Mouse (Mus musculus): ENCODE data around the gene Usp54. TPM values are rescaled to one million over a fixed set of nuclear protein-coding genes. Genes with fewer than 3 reads are reported as not detected.
A peak's percentile ranks its signal among the peaks of the same experiment; 100 is the strongest.

The Usp54 gene
- polyA plus RNA-seq (2015; fragmentation: Nextera tagmentation; extraction: Ambion mirVana): 8.1 and 10.1 TPM in 2 replicates

DNA sequence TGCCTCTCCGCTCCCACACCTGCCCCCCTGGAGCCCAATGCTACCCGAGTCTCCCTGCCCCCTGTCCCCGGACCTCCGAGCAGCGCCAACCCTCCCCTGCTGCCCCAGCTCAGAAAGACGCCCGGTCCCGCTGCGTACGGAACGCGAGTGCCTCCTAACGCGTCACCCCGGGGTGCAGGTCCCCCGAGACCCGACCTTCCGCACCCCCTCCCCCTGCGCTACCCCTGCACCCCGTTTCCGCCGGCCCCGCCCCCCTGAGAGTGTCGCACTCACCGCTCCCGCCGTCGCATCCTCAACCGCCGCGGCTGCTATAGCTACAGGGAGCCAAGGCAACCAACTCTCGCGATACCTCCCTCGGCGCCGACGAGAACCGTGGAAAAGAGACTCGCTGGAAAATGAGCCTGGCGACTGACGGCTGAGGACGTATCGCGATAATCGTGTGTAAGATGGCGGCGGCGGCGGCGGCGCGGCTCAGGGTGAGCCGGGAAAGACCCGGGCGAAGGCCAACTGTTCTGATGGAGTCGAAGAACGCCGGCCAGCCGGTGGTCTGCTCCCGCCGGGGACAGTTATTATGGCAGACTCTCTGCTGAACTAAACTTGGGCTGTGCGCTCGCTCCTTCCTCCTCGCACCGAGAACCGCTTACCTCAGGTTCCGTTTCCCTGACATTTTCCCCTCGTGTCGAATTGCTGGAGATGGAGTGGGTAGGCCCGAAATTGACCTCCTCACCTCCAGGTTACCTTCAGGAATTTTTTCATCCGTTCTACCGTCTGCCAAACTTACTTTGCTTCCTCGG, at the start of gene Usp54:
Gene Usp54 (minus strand): TSS at position 420 of the 794 bp plus-strand sequence.
- H3K9ac ChIP-seq: peak within 1 kb of the TSS; percentile 86
- no peaks in the 10 kb centered on the region for H3K27me3 ChIP-seq
- WGBS: under 1% methylated on average over 73 of the region's 73 CpGs
- no peaks in the 10 kb centered on the region for H3K36me3 ChIP-seq (ENCODE audit: poor library complexity, severe bottlenecking)
- no peaks in the 10 kb centered on the region for H3K9me3 ChIP-seq (replicated peaks)
- H3K4me3 ChIP-seq: peak within 1 kb of the TSS; percentile 80
- peaks cover 17% of the 10 kb centered on the region for H3K4me1 ChIP-seq
- H3K4me2 ChIP-seq: peak within 1 kb of the TSS; percentile 84
- ATAC-seq: peak; percentile 97
- H3K27ac ChIP-seq: peak within 1 kb of the TSS; percentile 90

- no peak overlapping the region for H3K27ac ChIP-seq
- H3K9me3 ChIP-seq (replicated peaks): no peaks in the 10 kb centered on the region
- no peak overlapping the region for H3K9ac ChIP-seq
- peaks cover 99% of the 10 kb centered on the region for H3K36me3 ChIP-seq (ENCODE audit: poor library complexity, severe bottlenecking)
- H3K4me1 ChIP-seq: peaks cover under 1% of the 10 kb centered on the region; the same call in 1 of the 2 replicates
- no peak overlapping the region for H3K4me3 ChIP-seq
- ATAC-seq: no peak
- no peak overlapping the region for H3K4me2 ChIP-seq
- H3K27me3 ChIP-seq: no peaks in the 10 kb centered on the region
- WGBS: 93% methylated on average over 2 of the region's 2 CpGs
These were observed 48.1 kb upstream of the Usp54 start for GRCm38 (mm10) chr14:20689009-20689408.

GRCm38 (mm10) chr14:20686576-20686975, 45.7 kb upstream of the Usp54 start:
- no peaks in the 10 kb centered on the region for H3K9me3 ChIP-seq (replicated peaks)
- H3K9ac ChIP-seq: no peak overlapping the region
- WGBS: 95% methylated on average over 3 of the region's 3 CpGs
- peaks cover 99% of the 10 kb centered on the region for H3K36me3 ChIP-seq (ENCODE audit: poor library complexity, severe bottlenecking)
- no peaks in the 10 kb centered on the region for H3K27me3 ChIP-seq
- H3K27ac ChIP-seq: no peak overlapping the region
- H3K4me1 ChIP-seq: no peaks in the 10 kb centered on the region
- ATAC-seq: no peak
- H3K4me3 ChIP-seq: no peak overlapping the region
- no peak overlapping the region for H3K4me2 ChIP-seq

GRCm38 (mm10) chr14:20682498-20682897, 41.6 kb upstream of the Usp54 start:
- peaks cover 100% of the 10 kb centered on the region for H3K36me3 ChIP-seq (ENCODE audit: poor library complexity, severe bottlenecking)
- H3K4me3 ChIP-seq: no peak overlapping the region
- H3K4me1 ChIP-seq: no peaks in the 10 kb centered on the region
- no peaks in the 10 kb centered on the region for H3K9me3 ChIP-seq (replicated peaks)
- 78% methylated on average over 3 of the region's 3 CpGs for WGBS
- no peaks in the 10 kb centered on the region for H3K27me3 ChIP-seq
- no peak overlapping the region for H3K9ac ChIP-seq
- ATAC-seq: no peak
- no peak overlapping the region for H3K4me2 ChIP-seq
- no peak overlapping the region for H3K27ac ChIP-seq

- no peak overlapping the region for H3K9ac ChIP-seq
- no peak for ATAC-seq
- no peak overlapping the region for H3K27ac ChIP-seq
- H3K4me2 ChIP-seq: no peak overlapping the region
- no peaks in the 10 kb centered on the region for H3K27me3 ChIP-seq
- WGBS: 95% methylated on average over 2 of the region's 2 CpGs
- H3K9me3 ChIP-seq (replicated peaks): no peaks in the 10 kb centered on the region
- H3K4me3 ChIP-seq: no peak overlapping the region
- 0 out of 2 replicates have a peak, but pooled peaks cover 2% of the 10 kb centered on the region for H3K4me1 ChIP-seq
- H3K36me3 ChIP-seq (ENCODE audit: poor library complexity, severe bottlenecking): peaks cover 99% of the 10 kb centered on the region
These were observed 40.9 kb upstream of the Usp54 start for GRCm38 (mm10) chr14:20681742-20682141.

DNA sequence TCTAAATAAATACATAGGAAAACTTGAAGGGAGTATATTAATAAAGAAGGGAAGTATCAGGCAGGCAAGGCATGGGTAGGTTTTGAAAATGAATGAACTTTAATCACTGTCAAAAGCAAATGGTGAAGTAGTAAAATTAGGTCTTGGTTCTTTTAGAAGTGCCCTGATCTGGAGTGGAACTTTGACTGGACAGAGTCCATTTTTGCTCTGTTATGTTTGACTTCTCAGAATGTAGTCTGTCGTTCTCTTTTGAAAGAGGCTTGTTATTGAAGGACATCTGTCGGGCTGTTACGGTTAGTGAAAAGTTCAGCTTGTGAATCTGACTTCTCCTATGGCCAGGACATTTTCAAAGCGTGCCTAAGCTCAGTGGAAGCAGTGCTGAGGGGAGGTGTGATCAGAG, 37.0 kb upstream of the Usp54 start:
- no peak overlapping the region for H3K4me2 ChIP-seq
- peaks cover 25% of the 10 kb centered on the region for H3K4me1 ChIP-seq
- H3K36me3 ChIP-seq (ENCODE audit: poor library complexity, severe bottlenecking): peaks cover 71% of the 10 kb centered on the region
- no peaks in the 10 kb centered on the region for H3K27me3 ChIP-seq
- 91% methylated on average over 4 of the region's 4 CpGs for WGBS
- no peak overlapping the region for H3K9ac ChIP-seq
- no peak for ATAC-seq
- H3K27ac ChIP-seq: no peak overlapping the region
- no peak overlapping the region for H3K4me3 ChIP-seq
- H3K9me3 ChIP-seq (replicated peaks): no peaks in the 10 kb centered on the region; the same call in 1 of the 2 replicates

- ATAC-seq: peak; percentile 99
- H3K36me3 ChIP-seq (ENCODE audit: poor library complexity, severe bottlenecking): peaks cover 34% of the 10 kb centered on the region
- H3K4me1 ChIP-seq: peaks cover 25% of the 10 kb centered on the region
- under 1% methylated on average over 43 of the region's 43 CpGs for WGBS
- H3K27me3 ChIP-seq: peaks cover 13% of the 10 kb centered on the region
- H3K9me3 ChIP-seq (replicated peaks): no peaks in the 10 kb centered on the region; the same call in 1 of the 2 replicates
- peak within 1 kb of the TSS; percentile 81 for H3K4me2 ChIP-seq
- peak within 1 kb of the TSS; percentile 74 for H3K27ac ChIP-seq
- peak within 1 kb of the TSS; percentile 73 for H3K4me3 ChIP-seq
- peak within 1 kb of the TSS; percentile 80 for H3K9ac ChIP-seq
These were observed 33.4 kb upstream of the Usp54 start, which contains the start of gene Sec24c for GRCm38 (mm10) chr14:20674064-20674833. TSS of gene Sec24c (plus strand) at chr14:20674308.

DNA sequence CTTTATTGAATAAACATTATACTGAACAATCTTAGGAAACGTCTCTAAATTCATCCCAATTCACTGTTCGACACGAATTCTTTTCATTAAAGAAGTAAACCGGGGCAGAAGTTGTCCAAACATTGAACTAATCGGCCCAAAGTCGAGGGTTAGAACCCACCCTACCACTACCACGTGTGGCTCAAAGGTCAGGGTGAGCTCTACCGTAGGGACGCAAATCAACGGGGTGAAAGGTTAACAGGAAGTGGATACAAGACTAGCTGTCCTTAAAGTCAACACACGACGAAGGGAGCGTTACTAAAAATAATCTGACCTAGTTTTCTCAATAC, 32.8 kb upstream of the Usp54 start:
- Histone ChIP-seq H3K9me3 (replicated peaks) (no peaks in the 10 kb centered on the region; the same call in 1 of the 2 replicates), H3K4me1 (peaks cover 25% of the 10 kb centered on the region), H3K4me2 (peak overlapping the region; percentile 81), H3K36me3 (ENCODE audit: poor library complexity, severe bottlenecking) (peaks cover 29% of the 10 kb centered on the region), H3K27ac (no peak overlapping the region; the same call in 1 of the 2 replicates), H3K27me3 (peaks cover 18% of the 10 kb centered on the region), H3K9ac (peak overlapping the region; percentile 32; the same call in 1 of the 2 replicates), H3K4me3 (peak overlapping the region; percentile 73)
- ATAC-seq: peak; percentile 70
- WGBS: 13% methylated on average over 13 of the region's 13 CpGs

DNA sequence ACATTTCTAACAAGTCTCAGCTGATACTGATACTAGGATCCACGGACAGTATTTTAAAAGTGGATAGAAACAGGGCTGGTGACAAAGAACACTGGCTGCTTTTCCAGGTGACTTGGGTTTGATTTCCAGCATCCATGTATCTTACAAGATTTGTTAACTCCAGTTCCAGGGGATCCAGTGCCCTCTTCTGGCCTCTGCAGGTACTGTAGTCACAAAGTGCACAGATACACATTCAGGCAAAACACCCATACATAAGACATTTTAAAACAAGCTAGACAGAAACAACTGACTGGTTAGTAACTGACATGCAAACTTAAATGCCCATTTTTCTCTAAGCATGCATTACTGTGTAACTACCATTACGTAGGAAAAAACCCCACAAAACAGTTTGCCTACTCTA, 32.1 kb upstream of the Usp54 start:
- Histone ChIP-seq H3K4me3 (no peak overlapping the region), H3K4me2 (peak overlapping the region; percentile 81; the same call in 1 of the 2 replicates)

DNA sequence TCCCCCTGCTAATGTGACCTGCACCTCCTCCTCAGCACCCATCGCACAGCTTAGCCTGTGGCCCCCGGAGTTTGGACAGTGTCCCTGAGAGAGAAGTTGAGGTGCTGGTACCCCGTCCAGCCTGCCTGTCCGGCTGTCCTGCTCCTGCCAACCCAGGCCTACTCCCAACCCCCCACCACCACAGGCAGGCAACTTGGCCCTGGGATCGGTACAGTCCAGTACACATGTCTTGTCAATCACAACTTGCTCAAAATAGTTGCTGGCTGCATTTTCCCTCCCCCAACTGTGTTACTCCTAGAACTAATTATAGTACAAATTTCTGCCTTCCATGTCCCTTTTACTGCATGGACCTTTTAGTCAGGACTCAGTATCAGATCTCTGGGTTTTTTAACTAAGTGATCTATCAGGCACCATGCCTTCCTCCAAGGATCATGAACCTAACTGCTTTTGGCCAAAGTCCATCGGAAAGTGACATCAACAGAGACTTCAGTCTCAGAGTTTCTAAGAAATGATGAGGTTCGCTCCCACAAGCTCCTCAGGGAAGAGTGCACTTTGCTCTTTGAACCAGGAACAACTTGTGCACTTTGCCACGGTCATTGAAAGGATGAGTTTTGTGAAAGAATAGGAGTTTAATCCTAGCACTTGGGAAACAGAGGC, 27.4 kb upstream of the Usp54 start, which contains the start of gene Synpo2l:
Gene Synpo2l (minus strand): TSS at position 201 of the 657 bp plus-strand sequence.
- Histone ChIP-seq H3K4me3 (no peak within 1 kb of the TSS), H3K4me1 (peaks cover 8% of the 10 kb centered on the region; the same call in 1 of the 2 replicates), H3K9ac (0 out of 2 replicates have a peak within 1 kb of the TSS, but pooled peaks have one; percentile 22), H3K9me3 (replicated peaks) (no peaks in the 10 kb centered on the region; the same call in 1 of the 2 replicates), H3K4me2 (no peak within 1 kb of the TSS), H3K27me3 (peaks cover 37% of the 10 kb centered on the region), H3K27ac (no peak within 1 kb of the TSS), H3K36me3 (ENCODE audit: poor library complexity, severe bottlenecking) (no peaks in the 10 kb centered on the region)
- ATAC-seq: no peak
- 85% methylated on average over 8 of the region's 8 CpGs for WGBS

More for the DNA sequence above, 32.1 kb upstream of the Usp54 start:
- H3K27me3 ChIP-seq: peaks cover 25% of the 10 kb centered on the region
- WGBS: 93% methylated on average over 2 of the region's 2 CpGs
- no peak overlapping the region for H3K9ac ChIP-seq
- H3K9me3 ChIP-seq (replicated peaks): no peaks in the 10 kb centered on the region; the same call in 1 of the 2 replicates
- peaks cover 25% of the 10 kb centered on the region for H3K4me1 ChIP-seq
- no peak for ATAC-seq
- H3K36me3 ChIP-seq (ENCODE audit: poor library complexity, severe bottlenecking): peaks cover 22% of the 10 kb centered on the region
- H3K27ac ChIP-seq: no peak overlapping the region

DNA sequence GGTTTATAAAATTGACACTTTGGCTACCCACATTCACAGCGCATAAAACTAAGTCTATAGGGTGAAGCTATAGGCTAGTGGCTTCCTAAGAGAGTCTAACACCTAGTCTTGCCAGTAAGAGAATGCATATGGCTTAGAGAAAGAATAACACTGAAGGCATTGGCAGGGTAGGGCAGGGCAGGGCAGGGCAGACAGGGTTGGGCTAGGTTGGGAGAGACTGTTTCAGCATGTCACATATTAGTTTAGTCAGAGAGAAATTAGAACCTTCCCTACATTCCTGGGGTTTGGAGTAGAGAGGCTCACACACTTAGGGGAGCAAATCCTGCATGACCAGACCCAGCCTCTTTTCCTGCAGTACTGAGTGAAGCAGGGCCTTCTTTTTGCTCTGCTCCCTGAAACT, 26.6 kb upstream of the Usp54 start:
- H3K4me1 ChIP-seq: peaks cover 6% of the 10 kb centered on the region; the same call in 1 of the 2 replicates
- no peak overlapping the region for H3K4me2 ChIP-seq
- no peaks in the 10 kb centered on the region for H3K36me3 ChIP-seq (ENCODE audit: poor library complexity, severe bottlenecking)
- peaks cover 44% of the 10 kb centered on the region for H3K27me3 ChIP-seq
- no peaks in the 10 kb centered on the region for H3K9me3 ChIP-seq (replicated peaks)
- 67% methylated on average over 1 of the region's 1 CpGs for WGBS
- H3K4me3 ChIP-seq: no peak overlapping the region
- H3K9ac ChIP-seq: no peak overlapping the region
- ATAC-seq: no peak
- no peak overlapping the region for H3K27ac ChIP-seq
